Mouse (Mus musculus) fat pad, adult 2 months (tissue): ENCODE results near the gene Tspan2.

Source experiments
- DNase-seq: peaks from one replicate; pipeline ENCODE4 v3.0.0-alpha.2; 2011; ENCODE audit warnings: low read depth, low spot score; ENCODE audit errors: extremely low read depth

Tspan2 gene

GRCm38 (mm10) chr3:102763713-102764400 lies 29.5 kb downstream of the Tspan2 start:
- DNase-seq, result no peak

GRCm38 (mm10) chr3:102764850-102765249 lies 30.5 kb downstream of the Tspan2 start:
- no peak for DNase-seq

GRCm38 (mm10) chr3:102773018-102773417 lies 38.7 kb downstream of the Tspan2 start:
- DNase-seq, result no peak

GRCm38 (mm10) chr3:102782618-102783017 lies 48.3 kb downstream of the Tspan2 start, which contains the start of gene Tshb:
Gene Tshb (minus strand): TSS chr3:102782718.
- no peak for DNase-seq

- no peak for DNase-seq
Measured at GRCm38 (mm10) chr3:102787369-102787768, 53.0 kb downstream of the Tspan2 start.

GRCm38 (mm10) chr3:102803937-102804336 lies 69.6 kb downstream of the Tspan2 start:
- DNase-seq, result no peak

- no peak for DNase-seq
Measured at GRCm38 (mm10) chr3:102842386-102842785, 108.1 kb downstream of the Tspan2 start.

- DNase-seq, result no peak
Measured at GRCm38 (mm10) chr3:102848661-102849060, 114.3 kb downstream of the Tspan2 start.
